Mouse (Mus musculus): ENCODE results near the gene Gm27027. TPM values are rescaled to one million over a fixed set of nuclear protein-coding genes. Genes with fewer than 3 reads are reported as not detected.

Gene Gm27027
- polyA plus RNA-seq (2012; rRNA removed), result not detected in 2 replicates

GRCm38 (mm10) chr2:93996254-93996653, at the start of gene Gm27027:
Gene Gm27027 (minus strand): TSS chr2:93996354.

DNA sequence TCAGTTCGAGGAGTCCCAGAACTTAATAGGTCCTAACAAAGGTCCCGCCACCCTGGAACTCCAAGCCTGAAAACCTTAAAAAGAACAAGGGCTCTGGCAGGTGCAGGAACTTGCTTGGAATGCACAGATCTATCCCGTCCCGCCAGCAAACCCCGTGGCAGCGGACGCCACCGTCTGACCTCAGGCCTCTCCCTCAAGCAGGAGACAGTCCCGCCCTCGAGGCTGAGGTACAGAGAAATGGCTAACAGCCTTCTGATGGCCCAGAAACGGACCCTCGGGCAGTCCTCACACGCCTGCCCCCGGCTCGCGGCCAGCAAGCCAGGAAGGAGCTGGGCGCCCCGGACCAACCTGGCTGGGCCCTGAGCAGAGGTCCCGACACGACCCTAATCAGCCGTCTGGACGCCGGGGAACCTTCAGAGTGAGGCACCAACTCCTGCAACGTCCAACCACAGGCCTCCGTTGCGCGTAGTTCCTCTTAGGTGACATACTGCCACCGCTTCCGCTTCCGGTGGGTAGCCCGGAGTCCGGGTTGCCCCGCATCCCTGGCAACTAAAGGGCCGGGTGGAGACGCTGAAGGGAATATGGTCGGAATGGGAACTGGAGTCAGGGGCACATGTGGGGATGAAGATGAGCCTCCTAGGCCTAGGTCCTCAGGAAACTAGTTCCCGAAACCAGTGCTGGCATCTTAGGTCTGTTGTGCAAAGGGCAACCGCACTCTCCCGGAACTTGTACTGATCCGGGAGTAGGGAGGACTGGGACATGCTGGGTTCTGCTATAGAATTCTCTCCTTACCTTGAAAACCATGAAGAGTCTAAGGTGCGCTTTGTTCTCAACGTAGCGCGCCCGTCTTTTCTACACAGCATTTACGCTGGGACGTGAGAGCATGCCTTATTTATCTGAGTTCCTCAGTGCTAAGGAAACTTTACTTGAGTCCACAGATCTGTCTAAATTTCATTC, 14.5 kb upstream of the Gm27027 start, which contains the start of gene Alkbh3:
Alkbh3 (minus strand) TSS at position 473 of the 957 bp plus-strand sequence.

DNA sequence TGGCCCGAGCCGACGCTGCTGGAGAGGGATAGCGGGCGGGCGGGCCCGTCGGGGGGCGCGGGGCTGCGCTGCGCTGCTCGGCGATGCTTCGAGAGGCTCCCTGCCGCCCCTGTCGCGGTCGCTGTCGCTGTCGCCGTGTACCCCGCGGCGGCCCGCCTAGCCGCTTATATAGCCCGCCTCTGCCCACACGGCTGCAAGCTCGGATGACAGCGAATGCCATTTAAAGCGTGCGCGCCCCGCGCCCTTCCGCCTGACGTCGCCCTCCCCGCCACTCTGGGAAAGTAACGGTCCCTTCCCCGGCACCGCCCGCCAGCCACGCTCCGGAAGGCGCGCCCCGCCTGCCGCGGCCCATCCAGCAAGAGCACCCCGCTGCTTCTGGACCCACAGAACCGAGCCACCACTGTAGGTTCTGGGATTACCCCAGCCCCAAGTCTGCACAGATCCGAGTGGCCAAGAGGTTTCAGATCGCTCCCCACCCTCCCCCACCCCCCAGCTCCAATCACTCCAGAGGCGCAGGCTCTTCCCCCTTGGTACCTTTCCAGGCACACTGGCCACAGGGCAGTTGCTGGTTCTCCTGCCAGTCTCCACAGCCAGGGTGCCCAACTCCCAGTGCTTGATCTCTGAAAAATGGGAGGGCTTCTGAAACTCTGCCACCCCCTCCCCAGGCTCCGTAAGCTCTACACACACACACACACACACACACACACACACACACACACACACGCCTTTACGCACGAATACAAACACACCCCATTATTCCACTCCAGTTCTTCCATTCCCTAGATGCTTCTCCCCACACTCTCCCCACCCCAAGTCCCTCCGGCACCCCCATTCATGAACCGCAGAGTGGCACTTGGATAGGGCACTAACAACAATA, 39.0 kb downstream of the Gm27027 start, which contains the start of gene Gm13889:
Gm13889 (minus strand) TSS at position 294 of the 877 bp plus-strand sequence.

Other genes with a start within 250 kb of the Gm27027 start
- 29.0 and 40.0 TPM in 2 replicates for gene Ext2, start 173.8 kb downstream of the Gm27027 start, polyA plus RNA-seq (2012; rRNA removed)
- 25.8 and 28.3 TPM in 2 replicates for gene Accs, start 146.4 kb downstream of the Gm27027 start, polyA plus RNA-seq (2012; rRNA removed)
- gene Accsl, start 127.2 kb downstream of the Gm27027 start, polyA plus RNA-seq (2012; rRNA removed), result 0.11 TPM in 1 of 2 replicates, not detected in the other
- 7.5 and 12.2 TPM in 2 replicates for gene Gm13889, start 39.2 kb downstream of the Gm27027 start, polyA plus RNA-seq (2012; rRNA removed)
- gene Alkbh3, start 14.5 kb upstream of the Gm27027 start, polyA plus RNA-seq (2012; rRNA removed), result 37.9 and 63.9 TPM in 2 replicates
- gene Hsd17b12, start 161.6 kb upstream of the Gm27027 start, polyA plus RNA-seq (2012; rRNA removed), result 52.2 and 79.8 TPM in 2 replicates

Data from central nervous system, embryonic 11.5 days (tissue).